Mouse (Mus musculus): ENCODE measurements around the gene Rsl24d1.

GRCm38 (mm10) chr9:73112919-73113906 is at the start of gene Rsl24d1:
- TF ChIP-seq CTCF (IDR thresholded peaks at IDR 0.05; ENCODE audit: low read depth) (no peak), EP300 (optimal IDR thresholded peaks at IDR 0.05) (no peak)

Measured in stomach, postnatal 0 days (tissue).